Mouse (Mus musculus): ENCODE results near the gene Ccdc183.

DNA sequence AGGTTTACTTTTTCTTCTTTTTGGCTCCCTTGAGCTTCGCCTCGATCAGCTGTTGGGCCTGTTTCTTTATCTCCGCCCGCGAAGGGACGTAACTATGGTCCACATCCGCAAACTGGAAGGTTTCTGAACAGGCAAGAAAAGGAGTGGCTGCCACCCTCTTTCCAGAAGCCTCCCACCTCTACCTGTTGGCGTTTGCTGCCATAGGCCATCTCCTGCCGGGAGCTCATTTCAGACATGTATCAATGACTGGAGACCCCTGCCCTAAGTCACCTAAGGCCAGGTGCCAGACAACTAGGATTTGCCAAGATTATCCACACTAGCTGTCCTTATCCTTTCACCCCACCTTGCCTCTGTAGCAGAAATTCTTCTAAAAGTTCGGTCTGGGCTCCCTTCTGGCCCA, 8.8 kb downstream of the Ccdc183 start:
- no peak for TF ChIP-seq CTCF (IDR thresholded peaks at IDR 0.05)
- TF ChIP-seq EP300 (IDR thresholded peaks at IDR 0.05; ENCODE audit: insufficient read depth, low read depth, low read length): no peak
- TF ChIP-seq POLR2A (IDR thresholded peaks at IDR 0.05; ENCODE audit: insufficient read depth, low read depth, low read length): no peak

All from heart, adult 2 months (tissue).